Mouse (Mus musculus): ENCODE measurements around the gene Itpr2.

The Itpr2 gene

GRCm38 (mm10) chr6:146416461-146416860 lies 85.6 kb downstream of the Itpr2 start:
- DNase-seq (ENCODE audit: low spot score): no peak

- DNase-seq (ENCODE audit: low spot score): no peak
Measured at GRCm38 (mm10) chr6:146414094-146414493, 87.9 kb downstream of the Itpr2 start.

GRCm38 (mm10) chr6:146411446-146412070 lies 90.5 kb downstream of the Itpr2 start:
- DNase-seq (ENCODE audit: low spot score): no peak

GRCm38 (mm10) chr6:146410427-146410810 lies 91.6 kb downstream of the Itpr2 start:
- no peak for DNase-seq (ENCODE audit: low spot score)

- DNase-seq (ENCODE audit: low spot score): peak; percentile 39
Measured at GRCm38 (mm10) chr6:146409692-146410426, 92.2 kb downstream of the Itpr2 start.

- DNase-seq (ENCODE audit: low spot score): no peak
Measured at GRCm38 (mm10) chr6:146405380-146405779, 96.6 kb downstream of the Itpr2 start.

- DNase-seq (ENCODE audit: low spot score): no peak
Measured at GRCm38 (mm10) chr6:146404876-146405275, 97.1 kb downstream of the Itpr2 start.

GRCm38 (mm10) chr6:146404156-146404555 lies 97.9 kb downstream of the Itpr2 start:
- DNase-seq (ENCODE audit: low spot score): no peak

GRCm38 (mm10) chr6:146402905-146403642 lies 98.9 kb downstream of the Itpr2 start:
- DNase-seq (ENCODE audit: low spot score): no peak

GRCm38 (mm10) chr6:146397803-146398202 lies 104.2 kb downstream of the Itpr2 start:
- no peak for DNase-seq (ENCODE audit: low spot score)

- no peak for DNase-seq (ENCODE audit: low spot score)
Measured at GRCm38 (mm10) chr6:146396253-146396652, 105.8 kb downstream of the Itpr2 start.

GRCm38 (mm10) chr6:146395616-146396015 lies 106.4 kb downstream of the Itpr2 start:
- DNase-seq (ENCODE audit: low spot score): no peak

GRCm38 (mm10) chr6:146392188-146392587 lies 109.8 kb downstream of the Itpr2 start:
- no peak for DNase-seq (ENCODE audit: low spot score)

- DNase-seq (ENCODE audit: low spot score): no peak
Measured at GRCm38 (mm10) chr6:146390159-146390558, 111.9 kb downstream of the Itpr2 start.

- no peak for DNase-seq (ENCODE audit: low spot score)
Measured at GRCm38 (mm10) chr6:146388010-146388409, 114.0 kb downstream of the Itpr2 start.

- DNase-seq (ENCODE audit: low spot score): no peak
Measured at GRCm38 (mm10) chr6:146387039-146387713, 114.8 kb downstream of the Itpr2 start.

- DNase-seq (ENCODE audit: low spot score): no peak
Measured at GRCm38 (mm10) chr6:146379263-146379662, 122.8 kb downstream of the Itpr2 start.

GRCm38 (mm10) chr6:146371511-146371910 lies 130.5 kb downstream of the Itpr2 start:
- DNase-seq (ENCODE audit: low spot score): no peak

GRCm38 (mm10) chr6:146366180-146366579 lies 135.8 kb downstream of the Itpr2 start:
- no peak for DNase-seq (ENCODE audit: low spot score)

GRCm38 (mm10) chr6:146357911-146358310 lies 144.1 kb downstream of the Itpr2 start:
- DNase-seq (ENCODE audit: low spot score): peak; percentile 25

- DNase-seq (ENCODE audit: low spot score): no peak
Measured at GRCm38 (mm10) chr6:146352258-146352805, 149.7 kb downstream of the Itpr2 start.

GRCm38 (mm10) chr6:146351816-146352215 lies 150.2 kb downstream of the Itpr2 start:
- no peak for DNase-seq (ENCODE audit: low spot score)
